Mouse (Mus musculus) embryonic facial prominence, embryonic 13.5 days (tissue): ENCODE measurements around the gene Ebf1. TPM values are rescaled to one million over a fixed set of nuclear protein-coding genes. Genes with fewer than 3 reads are reported as not detected.

Experiments used
- ATAC-seq: fragments of 200-750 bp; cut with Nextera tagmentation; 2 replicates; pipeline ENCODE4 v1.8.0; 2017; ENCODE audit warnings: low read depth; ENCODE audit not compliant: insufficient number of reproducible peaks, insufficient read depth, low FRiP score, low TSS enrichment
- H3K27ac ChIP-seq: fragments of 300-500 bp; sonication (generic); 2 replicates; pipeline ENCODE4 v1.5.1; 2015; ENCODE audit warnings: moderate library complexity, mild to moderate bottlenecking, inconsistent platforms
- H3K27me3 ChIP-seq: fragments of 300-500 bp; sonication (generic); 2 replicates; pipeline ENCODE4 v1.6.1; 2015; ENCODE audit warnings: mild to moderate bottlenecking, inconsistent platforms
- H3K36me3 ChIP-seq: fragments of 300-500 bp; sonication (generic); 2 replicates; pipeline ENCODE4 v1.6.1; 2015; ENCODE audit warnings: mild to moderate bottlenecking, inconsistent platforms
- H3K4me1 ChIP-seq: fragments of 300-500 bp; sonication (generic); 2 replicates; pipeline ENCODE4 v1.6.1; 2015; ENCODE audit warnings: inconsistent platforms
- H3K4me2 ChIP-seq: fragments of 300-500 bp; sonication (generic); 2 replicates; pipeline ENCODE4 v1.6.1; 2015; ENCODE audit warnings: moderate library complexity, mild to moderate bottlenecking, inconsistent platforms
- H3K4me3 ChIP-seq: fragments of 300-500 bp; sonication (generic); 2 replicates; pipeline ENCODE4 v1.5.1; 2015; ENCODE audit warnings: mild to moderate bottlenecking, inconsistent platforms
- H3K9ac ChIP-seq: fragments of 300-500 bp; sonication (generic); 2 replicates; pipeline ENCODE4 v1.6.1; 2015; ENCODE audit warnings: mild to moderate bottlenecking, inconsistent platforms
- H3K9me3 ChIP-seq: fragments of 300-500 bp; sonication (generic); 2 replicates; pipeline ENCODE4 v1.6.1; 2016; ENCODE audit warnings: inconsistent platforms
- WGBS: fragments of 180-500 bp; shearing (Covaris S2); methylation state at CpG from one replicate; pipeline ENCODE4 v1.1.7; 2015; ENCODE audit warnings: mixed read lengths; 5-methylcytosine and 5-hydroxymethylcytosine counted together
- polyA plus RNA-seq: library from polyadenylated mRNA; unstranded; fragments of >200 nt; fragmentation: Nextera tagmentation; extraction: Ambion mirVana; gene quantifications from 2 replicates; pipeline ENCODE4 v1.2.1, GENCODE M21; 2015

The Ebf1 gene
- polyA plus RNA-seq, 1 experiment from 2014 or later: 69.1 TPM

- ATAC-seq: no peak
- Histone ChIP-seq H3K4me1 (peaks cover 28% of the 10 kb centered on the region), H3K36me3 (no peaks in the 10 kb centered on the region), H3K4me2 (peak overlapping the region; percentile 47), H3K27me3 (no peaks in the 10 kb centered on the region), H3K27ac (no peak overlapping the region), H3K9me3 (no peaks in the 10 kb centered on the region), H3K9ac (no peak overlapping the region), H3K4me3 (0 out of 2 replicates have a peak overlapping the region, but pooled peaks have one; percentile 13)
- 12% methylated on average over 16 of the region's 16 CpGs for WGBS
These were observed 79.6 kb downstream of the Ebf1 start for GRCm38 (mm10) chr11:44696539-44697201.

- Histone ChIP-seq H3K27me3 (no peaks in the 10 kb centered on the region), H3K4me1 (peaks cover 20% of the 10 kb centered on the region), H3K4me2 (no peak overlapping the region), H3K27ac (no peak overlapping the region), H3K9me3 (no peaks in the 10 kb centered on the region), H3K9ac (no peak overlapping the region), H3K36me3 (no peaks in the 10 kb centered on the region), H3K4me3 (no peak overlapping the region)
- 35% methylated on average over 4 of the region's 4 CpGs for WGBS
- ATAC-seq: no peak
These were observed 83.1 kb downstream of the Ebf1 start for GRCm38 (mm10) chr11:44700181-44700580.

GRCm38 (mm10) chr11:44701221-44701810, 84.2 kb downstream of the Ebf1 start:
- ATAC-seq: no peak
- Histone ChIP-seq H3K36me3 (no peaks in the 10 kb centered on the region), H3K9me3 (no peaks in the 10 kb centered on the region), H3K9ac (no peak overlapping the region), H3K27me3 (no peaks in the 10 kb centered on the region), H3K4me1 (peaks cover 20% of the 10 kb centered on the region), H3K4me2 (no peak overlapping the region), H3K27ac (no peak overlapping the region), H3K4me3 (no peak overlapping the region)
- 58% methylated on average over 11 of the region's 11 CpGs for WGBS

- no peak overlapping the region for H3K9ac ChIP-seq
- no peaks in the 10 kb centered on the region for H3K27me3 ChIP-seq
- H3K36me3 ChIP-seq: no peaks in the 10 kb centered on the region
- WGBS: 52% methylated on average over 1 of the region's 1 CpGs
- peaks cover 15% of the 10 kb centered on the region for H3K4me1 ChIP-seq
- H3K4me2 ChIP-seq: no peak overlapping the region
- no peak overlapping the region for H3K27ac ChIP-seq
- H3K9me3 ChIP-seq: no peaks in the 10 kb centered on the region
- no peak overlapping the region for H3K4me3 ChIP-seq
- ATAC-seq: no peak
These were observed 84.7 kb downstream of the Ebf1 start for GRCm38 (mm10) chr11:44701864-44702263.

GRCm38 (mm10) chr11:44702716-44703486, 85.8 kb downstream of the Ebf1 start:
- 88% methylated on average over 8 of the region's 8 CpGs for WGBS
- no peak for ATAC-seq
- H3K4me2 ChIP-seq: no peak overlapping the region
- H3K4me3 ChIP-seq: no peak overlapping the region
- H3K4me1 ChIP-seq: peaks cover 17% of the 10 kb centered on the region
- H3K9ac ChIP-seq: no peak overlapping the region
- no peaks in the 10 kb centered on the region for H3K36me3 ChIP-seq
- H3K27me3 ChIP-seq: no peaks in the 10 kb centered on the region
- no peaks in the 10 kb centered on the region for H3K9me3 ChIP-seq
- no peak overlapping the region for H3K27ac ChIP-seq

- no peak overlapping the region for H3K4me3 ChIP-seq
- H3K27me3 ChIP-seq: no peaks in the 10 kb centered on the region
- no peak overlapping the region for H3K9ac ChIP-seq
- ATAC-seq: no peak
- no peak overlapping the region for H3K4me2 ChIP-seq
- no peaks in the 10 kb centered on the region for H3K36me3 ChIP-seq
- no peak overlapping the region for H3K27ac ChIP-seq
- H3K9me3 ChIP-seq: no peaks in the 10 kb centered on the region
- peaks cover 18% of the 10 kb centered on the region for H3K4me1 ChIP-seq
- 92% methylated on average over 5 of the region's 5 CpGs for WGBS
These were observed 86.8 kb downstream of the Ebf1 start for GRCm38 (mm10) chr11:44703951-44704350.

- peaks cover 14% of the 10 kb centered on the region for H3K4me1 ChIP-seq
- no peak overlapping the region for H3K4me3 ChIP-seq
- WGBS: 100% methylated on average over 1 of the region's 1 CpGs
- H3K36me3 ChIP-seq: no peaks in the 10 kb centered on the region
- H3K9me3 ChIP-seq: no peaks in the 10 kb centered on the region
- no peaks in the 10 kb centered on the region for H3K27me3 ChIP-seq
- no peak overlapping the region for H3K4me2 ChIP-seq
- no peak for ATAC-seq
- H3K27ac ChIP-seq: no peak overlapping the region
- H3K9ac ChIP-seq: no peak overlapping the region
These were observed 88.7 kb downstream of the Ebf1 start for GRCm38 (mm10) chr11:44705811-44706210.

- no peaks in the 10 kb centered on the region for H3K27me3 ChIP-seq
- H3K36me3 ChIP-seq: no peaks in the 10 kb centered on the region
- H3K4me2 ChIP-seq: no peak overlapping the region
- no peak overlapping the region for H3K4me3 ChIP-seq
- H3K9ac ChIP-seq: no peak overlapping the region
- peaks cover 11% of the 10 kb centered on the region for H3K4me1 ChIP-seq
- no peak for ATAC-seq
- H3K9me3 ChIP-seq: no peaks in the 10 kb centered on the region
- 84% methylated on average over 2 of the region's 2 CpGs for WGBS
- H3K27ac ChIP-seq: no peak overlapping the region
These were observed 89.3 kb downstream of the Ebf1 start for GRCm38 (mm10) chr11:44706386-44706785.

- no peak for ATAC-seq
- peak overlapping the region; percentile 39 for H3K4me2 ChIP-seq
These were observed 90.5 kb downstream of the Ebf1 start for GRCm38 (mm10) chr11:44707381-44708289.

GRCm38 (mm10) chr11:44708290-44708685, 91.2 kb downstream of the Ebf1 start:
- H3K4me1 ChIP-seq: peaks cover 10% of the 10 kb centered on the region
- no peaks in the 10 kb centered on the region for H3K27me3 ChIP-seq
- no peak overlapping the region for H3K4me3 ChIP-seq
- ATAC-seq: no peak
- no peaks in the 10 kb centered on the region for H3K36me3 ChIP-seq
- 69% methylated on average over 6 of the region's 6 CpGs for WGBS
- no peaks in the 10 kb centered on the region for H3K9me3 ChIP-seq
- H3K4me2 ChIP-seq: no peak overlapping the region
- 0 out of 2 replicates have a peak overlapping the region, but pooled peaks have one; percentile 48 for H3K27ac ChIP-seq
- no peak overlapping the region for H3K9ac ChIP-seq

More at GRCm38 (mm10) chr11:44707381-44708289, 90.5 kb downstream of the Ebf1 start:
- peaks cover 9% of the 10 kb centered on the region for H3K4me1 ChIP-seq
- no peaks in the 10 kb centered on the region for H3K36me3 ChIP-seq
- H3K27me3 ChIP-seq: no peaks in the 10 kb centered on the region
- H3K4me3 ChIP-seq: no peak overlapping the region; the same call in 1 of the 2 replicates
- H3K9ac ChIP-seq: no peak overlapping the region
- WGBS: 8% methylated on average over 13 of the region's 13 CpGs
- H3K27ac ChIP-seq: peak overlapping the region; percentile 48
- no peaks in the 10 kb centered on the region for H3K9me3 ChIP-seq

- H3K27me3 ChIP-seq: no peaks in the 10 kb centered on the region
- H3K4me2 ChIP-seq: no peak overlapping the region
- no peaks in the 10 kb centered on the region for H3K9me3 ChIP-seq
- no peak overlapping the region for H3K9ac ChIP-seq
- no peaks in the 10 kb centered on the region for H3K36me3 ChIP-seq
- H3K27ac ChIP-seq: no peak overlapping the region
- ATAC-seq: no peak
- no peak overlapping the region for H3K4me3 ChIP-seq
- H3K4me1 ChIP-seq: peaks cover 12% of the 10 kb centered on the region
These were observed 92.0 kb downstream of the Ebf1 start for GRCm38 (mm10) chr11:44709073-44709618.
